Mouse (Mus musculus): ENCODE results near the gene Rab15.

DNA sequence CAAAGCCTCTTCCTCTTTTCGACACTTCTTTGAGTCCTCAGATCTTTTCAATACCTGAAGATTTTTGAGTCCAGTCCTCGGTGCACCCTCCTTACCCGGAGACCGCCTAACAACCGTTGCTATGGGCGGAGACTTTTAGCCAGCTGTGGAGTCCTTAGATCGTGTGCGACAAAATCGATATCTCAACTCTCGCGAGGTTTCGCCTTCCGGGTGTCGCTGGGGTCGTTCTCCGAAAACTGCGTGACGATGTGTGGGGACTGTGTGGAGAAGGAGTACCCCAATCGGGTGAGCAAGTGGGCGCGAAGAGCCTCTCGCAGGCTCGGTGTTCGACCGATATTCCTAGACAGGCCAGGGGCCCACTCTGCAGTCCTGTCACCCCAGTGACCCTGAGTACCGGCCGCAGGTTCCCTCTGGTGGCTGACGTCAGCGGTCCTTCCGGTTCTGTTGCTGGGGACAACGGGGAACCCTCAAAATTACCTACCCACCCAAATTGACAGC lies 57.3 kb downstream of the Rab15 start, which contains the start of the genes Churc1 and Fntb:
- TF ChIP-seq MYOD1 (IDR thresholded peaks at IDR 0.05; ENCODE audit: control insufficient read depth in 1 of 3, insufficient read length in 2 of 3, low read depth in 2 of 3) (no peak), MAX (IDR thresholded peaks at IDR 0.05; ENCODE audit: low read depth) (no peak), POLR2A (IDR thresholded peaks at IDR 0.05; ENCODE audit: insufficient read length, low read depth) (peak; percentile 59)

All from myocyte (in vitro differentiated cells).